21 mouse cellular contexts compared by ENCODE assay signal in genomic region chr5:139214298-139214697, GRCm38 (mm10).
"Had no signal": no experiment of that assay in that cellular context is flagged by ENCODE, and none has a peak within 500 bp of the region (broad histone marks: within the 10 kb centered on the region; RNA-seq: fewer than 3 reads in every experiment).

No protein-coding gene starts in this region.

- H3K4me3 ChIP-seq: intestine, embryonic 15.5 days; kidney, embryonic 15.5 days; limb, embryonic 10.5 days; limb, embryonic 13.5 days; midbrain, embryonic 12.5 days; midbrain, embryonic 15.5 days; neural tube, embryonic 12.5 days; neural tube, embryonic 15.5 days; stomach, embryonic 15.5 days had no signal

- DNase-seq: kidney, adult 11 months; kidney, adult 8-10 months; kidney, postnatal 10 days; kidney, postnatal 36 days; liver, postnatal 0 days; lung, embryonic 14.5 days; right cerebral cortex, postnatal 25 days; spleen, adult 18-20 months; thymus, adult 18-20 months; thymus, postnatal 36 days had no signal

- H3K27ac ChIP-seq: intestine, embryonic 15.5 days; kidney, embryonic 15.5 days; limb, embryonic 10.5 days; limb, embryonic 13.5 days; liver, embryonic 14.5 days; macrophage; midbrain, embryonic 12.5 days; midbrain, embryonic 15.5 days; neural tube, embryonic 12.5 days; neural tube, embryonic 15.5 days; stomach, embryonic 15.5 days had no signal

- ATAC-seq: intestine, embryonic 15.5 days; liver, postnatal 0 days; midbrain, embryonic 15.5 days had no signal
